Mouse (Mus musculus) stomach, postnatal 0 days (tissue): ENCODE data around the gene 2210011C24Rik. TPM values are rescaled to one million over a fixed set of nuclear protein-coding genes. Genes with fewer than 3 reads are reported as not detected.

Experiments
- ATAC-seq: fragments of 200-750 bp; cut with Nextera tagmentation; 2 replicates; pipeline ENCODE4 v1.8.0; 2017; ENCODE audit not compliant: low FRiP score, low TSS enrichment
- DNase-seq: peaks from one replicate; pipeline ENCODE4 v3.0.0-alpha.2; 2016; ENCODE audit warnings: low spot score
- H3K27ac ChIP-seq: fragments of 300-500 bp; sonication (generic); replicated peaks from 2 replicates; pipeline ENCODE4 v1.5.1; 2014; ENCODE audit warnings: mild to moderate bottlenecking, control low read depth
- H3K27me3 ChIP-seq: fragments of 300-500 bp; sonication (generic); 2 replicates; pipeline ENCODE4 v1.6.1; 2014; ENCODE audit warnings: low read length; ENCODE audit not compliant: control insufficient read depth, insufficient read depth
- H3K36me3 ChIP-seq: fragments of 300-500 bp; sonication (generic); 2 replicates; pipeline ENCODE4 v1.6.1; 2014; ENCODE audit warnings: low read length, mixed read lengths; ENCODE audit not compliant: control insufficient read depth, insufficient read depth
- H3K4me1 ChIP-seq: fragments of 300-500 bp; sonication (generic); replicated peaks from 2 replicates; pipeline ENCODE4 v1.6.1; 2014; ENCODE audit warnings: antibody characterized with exemption; ENCODE audit not compliant: control insufficient read depth, insufficient read depth
- H3K4me2 ChIP-seq: fragments of 300-500 bp; sonication (generic); replicated peaks from 2 replicates; pipeline ENCODE4 v1.6.1; 2014; ENCODE audit warnings: low read depth, mild to moderate bottlenecking, control low read depth, moderate library complexity
- H3K4me3 ChIP-seq: fragments of 300-500 bp; sonication (generic); 2 replicates; pipeline ENCODE4 v1.5.1; 2014; ENCODE audit warnings: low read depth, low read length, control low read depth
- H3K9ac ChIP-seq: fragments of 300-500 bp; sonication (generic); 2 replicates; pipeline ENCODE4 v1.6.1; 2014; ENCODE audit warnings: mild to moderate bottlenecking, low read length, control low read depth, mixed read lengths
- H3K9me3 ChIP-seq: fragments of 300-500 bp; sonication (generic); 2 replicates; pipeline ENCODE4 v1.6.1; 2016; ENCODE audit warnings: low read length; ENCODE audit not compliant: control insufficient read depth
- CTCF ChIP-seq: IDR thresholded peaks from 2 replicates; pipeline ENCODE4 v1.5.1; 2016; ENCODE audit warnings: antibody characterized with exemption, low read depth, mild to moderate bottlenecking, moderate library complexity
- EP300 ChIP-seq: optimal IDR thresholded peaks from 2 replicates; pipeline ENCODE3; 2016; ENCODE audit warnings: antibody characterized with exemption
- WGBS: fragments of 180-500 bp; shearing (Covaris S2); extraction: QIAGEN DNeasy Blood & Tissue Kit; methylation state at CpG from one replicate; pipeline ENCODE4 v1.1.7; 2014; 5-methylcytosine and 5-hydroxymethylcytosine counted together
- polyA plus RNA-seq: library from polyadenylated mRNA; unstranded; fragments of >200 nt; fragmentation: Nextera tagmentation; extraction: Ambion mirVana; gene quantifications from 2 replicates; pipeline ENCODE4 v1.2.1, GENCODE M21; 2015

Gene 2210011C24Rik
- polyA plus RNA-seq, 1 experiment from 2014 or later = 5.8 TPM

GRCm38 (mm10) chr8:84039050-84039449 lies 27.1 kb upstream of the 2210011C24Rik start:
- DNase-seq (peak; percentile 76), ATAC-seq (peak; percentile 38; the same call in 1 of the 2 replicates)
- no peaks in the 10 kb centered on the region for H3K4me1 ChIP-seq
- no peaks in the 10 kb centered on the region for H3K36me3 ChIP-seq
- H3K9me3 ChIP-seq = no peaks in the 10 kb centered on the region
- no peak overlapping the region for H3K4me3 ChIP-seq
- no peaks in the 10 kb centered on the region; the same call in 1 of the 2 replicates for H3K27me3 ChIP-seq
- no peak overlapping the region for H3K4me2 ChIP-seq
- TF ChIP-seq CTCF (peak; percentile 94), EP300 (no peak)
- no peak overlapping the region for H3K27ac ChIP-seq
- H3K9ac ChIP-seq = no peak overlapping the region
- 1% methylated on average over 5 of the region's 5 CpGs for WGBS

- TF ChIP-seq CTCF (no peak), EP300 (no peak)
- H3K4me1 ChIP-seq = no peaks in the 10 kb centered on the region
- H3K9ac ChIP-seq = no peak overlapping the region
- no peaks in the 10 kb centered on the region for H3K27me3 ChIP-seq
- no peaks in the 10 kb centered on the region for H3K36me3 ChIP-seq
- 52% methylated on average over 5 of the region's 5 CpGs for WGBS
- H3K4me2 ChIP-seq = no peak overlapping the region
- H3K9me3 ChIP-seq = no peaks in the 10 kb centered on the region
- no peak overlapping the region for H3K4me3 ChIP-seq
- H3K27ac ChIP-seq = no peak overlapping the region
- ATAC-seq (no peak), DNase-seq (no peak)
These were observed 26.0 kb upstream of the 2210011C24Rik start for GRCm38 (mm10) chr8:84038015-84038414.

GRCm38 (mm10) chr8:84032777-84033176 lies 20.8 kb upstream of the 2210011C24Rik start:
- Histone ChIP-seq H3K27me3 (no peaks in the 10 kb centered on the region), H3K4me1 (no peaks in the 10 kb centered on the region), H3K4me3 (no peak overlapping the region), H3K36me3 (no peaks in the 10 kb centered on the region), H3K4me2 (no peak overlapping the region), H3K27ac (no peak overlapping the region), H3K9ac (no peak overlapping the region), H3K9me3 (no peaks in the 10 kb centered on the region)
- no peak for TF ChIP-seq CTCF
- no peak for TF ChIP-seq EP300
- no peak for ATAC-seq
- WGBS = 74% methylated on average over 4 of the region's 4 CpGs
- DNase-seq = no peak

- Histone ChIP-seq H3K27ac (no peak overlapping the region), H3K9me3 (no peaks in the 10 kb centered on the region), H3K4me2 (no peak overlapping the region), H3K9ac (no peak overlapping the region), H3K4me1 (0 out of 2 replicates have a peak, but pooled peaks cover 3% of the 10 kb centered on the region), H3K4me3 (no peak overlapping the region), H3K27me3 (peaks cover 2% of the 10 kb centered on the region; the same call in 1 of the 2 replicates), H3K36me3 (no peaks in the 10 kb centered on the region)
- no peak for DNase-seq
- 88% methylated on average over 5 of the region's 5 CpGs for WGBS
- no peak for ATAC-seq
- TF ChIP-seq EP300 (no peak), CTCF (no peak)
These were observed 17.3 kb upstream of the 2210011C24Rik start for GRCm38 (mm10) chr8:84029272-84029671.

- Histone ChIP-seq H3K4me2 (no peak overlapping the region), H3K27me3 (peaks cover 2% of the 10 kb centered on the region; the same call in 1 of the 2 replicates), H3K36me3 (no peaks in the 10 kb centered on the region), H3K27ac (no peak overlapping the region), H3K4me3 (no peak overlapping the region), H3K9ac (no peak overlapping the region), H3K4me1 (peaks cover 10% of the 10 kb centered on the region; the same call in 1 of the 2 replicates), H3K9me3 (no peaks in the 10 kb centered on the region)
- ATAC-seq (no peak), DNase-seq (no peak)
- 13% methylated on average over 10 of the region's 10 CpGs for WGBS
- no peak for TF ChIP-seq EP300
- TF ChIP-seq CTCF = no peak
These were observed 15.5 kb upstream of the 2210011C24Rik start for GRCm38 (mm10) chr8:84027449-84027848.

GRCm38 (mm10) chr8:84025863-84026262 lies 13.9 kb upstream of the 2210011C24Rik start:
- peak overlapping the region; percentile 31; the same call in 1 of the 2 replicates for H3K9ac ChIP-seq

More at GRCm38 (mm10) chr8:84025863-84026262, 13.9 kb upstream of the 2210011C24Rik start:
- Histone ChIP-seq H3K4me3 (peak overlapping the region; percentile 40), H3K4me2 (peak overlapping the region; percentile 74), H3K27ac (no peak overlapping the region), H3K27me3 (peaks cover 2% of the 10 kb centered on the region; the same call in 1 of the 2 replicates), H3K4me1 (peaks cover 13% of the 10 kb centered on the region), H3K36me3 (no peaks in the 10 kb centered on the region), H3K9me3 (no peaks in the 10 kb centered on the region)
- TF ChIP-seq CTCF (no peak), EP300 (no peak)
- peak; percentile 71 for DNase-seq
- peak; percentile 55; the same call in 1 of the 2 replicates for ATAC-seq
- WGBS = 2% methylated on average over 41 of the region's 41 CpGs
